Mouse (Mus musculus) B cell, adult (primary cell): Measurements from ENCODE around the gene Tube1. TPM values are rescaled to one million over a fixed set of nuclear protein-coding genes. Genes with fewer than 3 reads are reported as not detected.

Source experiments
- total RNA-seq: library from RNA; stranded (reverse); gene quantifications from 4 replicates; pipeline ENCODE4 v1.2.4, GENCODE M21; 2023; ENCODE audit not compliant: inconsistent age

Tube1 gene
- total RNA-seq: 5.3 to 10.1 TPM (median 6.9 TPM) in 4 replicates

GRCm38 (mm10) chr10:39133462-39134310 is at the start of gene Tube1, which contains the start of gene Fam229b:
Gene Tube1, plus strand, starts transcription at chr10:39133976.
Gene Fam229b, minus strand, starts transcription at chr10:39133914.

GRCm38 (mm10) chr10:39163694-39164093 is 29.9 kb downstream of the Tube1 start, which contains the start of gene Ccn6:
Gene Ccn6, minus strand, starts transcription at chr10:39163794.

Other genes starting within 250 kb of the Tube1 start
- gene Lama4, start 168.5 kb upstream of the Tube1 start, total RNA-seq: 0.09 to 0.26 TPM in 2 of 4 replicates, not detected in the others
- gene Fam229b, start 62 bp upstream of the Tube1 start, total RNA-seq: 0.75 to 1.5 TPM in 2 of 4 replicates, not detected in the others
- 0.90 to 1.2 TPM (median 1.1 TPM) in 3 of 4 replicates, not detected in the other for gene Ccn6, start 29.8 kb downstream of the Tube1 start, total RNA-seq
- gene Fyn, start 234.9 kb downstream of the Tube1 start, total RNA-seq: 55.7 to 63.7 TPM (median 57.2 TPM) in 4 replicates